Mouse (Mus musculus) liver, embryonic 16.5 days (tissue): Measurements from ENCODE around the gene Smarcc1. TPM values are rescaled to one million over a fixed set of nuclear protein-coding genes. Genes with fewer than 3 reads are reported as not detected.
"Not testable (repeated sequence)": the region's sequence is repeated elsewhere in the genome, so short reads cannot be mapped to it uniquely, and the experiment has no call there.

Source experiments
- ATAC-seq: fragments of 200-750 bp; cut with Nextera tagmentation; 2 replicates; pipeline ENCODE4 v1.8.0; 2017; ENCODE audit warnings: low read depth, mild to moderate bottlenecking, moderate number of reproducible peaks, moderate library complexity
- H3K27ac ChIP-seq: fragments of 300-500 bp; sonication (generic); 2 replicates; pipeline ENCODE4 v1.5.1; 2014; ENCODE audit warnings: mild to moderate bottlenecking, low read length
- H3K27me3 ChIP-seq: fragments of 300-500 bp; sonication (generic); 2 replicates; pipeline ENCODE4 v1.6.1; 2014; ENCODE audit warnings: low read depth, low read length, mixed read lengths; ENCODE audit not compliant: control insufficient read depth, insufficient read depth
- H3K36me3 ChIP-seq: fragments of 300-500 bp; sonication (generic); 2 replicates; pipeline ENCODE4 v1.6.1; 2014; ENCODE audit warnings: mild to moderate bottlenecking; ENCODE audit not compliant: control insufficient read depth, insufficient read depth
- H3K4me1 ChIP-seq: fragments of 300-500 bp; sonication (generic); 2 replicates; pipeline ENCODE4 v1.6.1; 2014; ENCODE audit warnings: low read depth, low read length, mixed read lengths; ENCODE audit not compliant: control insufficient read depth
- H3K4me2 ChIP-seq: fragments of 300-500 bp; sonication (generic); 2 replicates; pipeline ENCODE4 v1.6.1; 2014; ENCODE audit warnings: low read depth, low read length, mixed read lengths
- H3K4me3 ChIP-seq: fragments of 300-500 bp; sonication (generic); 2 replicates; pipeline ENCODE4 v1.5.1; 2014; ENCODE audit warnings: low read depth, mild to moderate bottlenecking, low read length
- H3K9ac ChIP-seq: fragments of 300-500 bp; sonication (generic); 2 replicates; pipeline ENCODE4 v1.6.1; 2014; ENCODE audit warnings: low read depth, low read length
- H3K9me3 ChIP-seq: fragments of 300-500 bp; sonication (generic); replicated peaks from 2 replicates; pipeline ENCODE4 v1.6.1; 2016; ENCODE audit warnings: low read length; ENCODE audit not compliant: control insufficient read depth
- WGBS: fragments of 180-500 bp; shearing (Covaris S2); extraction: QIAGEN DNeasy Blood & Tissue Kit; methylation state at CpG from one replicate; pipeline ENCODE4 v1.1.7; 2014; ENCODE audit not compliant: insufficient replicate concordance; 5-methylcytosine and 5-hydroxymethylcytosine counted together
- polyA plus RNA-seq: library from polyadenylated mRNA; unstranded; fragments of >200 nt; fragmentation: Nextera tagmentation; extraction: Ambion mirVana; gene quantifications from 2 replicates; pipeline ENCODE4 v1.2.1, GENCODE M21; 2015

The Smarcc1 gene
- polyA plus RNA-seq, 1 experiment from 2014 or later = 25.7 TPM

DNA sequence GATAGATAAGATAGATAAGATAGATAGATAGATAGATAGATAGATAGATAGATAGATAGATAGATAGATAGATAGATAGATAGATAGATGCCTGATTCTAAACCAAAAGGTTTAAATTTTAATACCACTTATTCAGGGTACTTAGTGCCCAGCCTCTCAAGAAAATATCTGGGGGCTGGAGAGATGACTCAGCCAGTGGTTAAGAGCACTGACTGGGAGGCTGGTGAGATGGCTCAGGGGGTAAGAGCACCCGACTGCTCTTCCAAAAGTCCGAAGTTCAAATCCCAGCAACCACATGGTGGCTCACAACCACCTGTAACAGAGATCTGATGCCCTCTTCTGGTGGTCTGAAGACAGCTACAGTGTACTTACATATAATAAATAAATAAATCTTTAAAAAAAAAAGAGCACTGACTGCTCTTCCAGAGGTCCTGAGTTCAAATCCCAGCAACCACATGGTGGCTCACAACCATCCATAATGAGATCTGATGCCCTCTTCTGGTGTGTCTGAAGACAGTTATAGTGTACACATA lies 6.6 kb downstream of the Smarcc1 start:
- H3K9ac ChIP-seq, ATAC-seq, H3K4me2 ChIP-seq, H3K4me1 ChIP-seq, H3K27ac ChIP-seq, H3K27me3 ChIP-seq, H3K4me3 ChIP-seq, H3K36me3 ChIP-seq, H3K9me3 ChIP-seq: not testable (repeated sequence)
- WGBS = 37% methylated on average over 2 of the region's 2 CpGs

DNA sequence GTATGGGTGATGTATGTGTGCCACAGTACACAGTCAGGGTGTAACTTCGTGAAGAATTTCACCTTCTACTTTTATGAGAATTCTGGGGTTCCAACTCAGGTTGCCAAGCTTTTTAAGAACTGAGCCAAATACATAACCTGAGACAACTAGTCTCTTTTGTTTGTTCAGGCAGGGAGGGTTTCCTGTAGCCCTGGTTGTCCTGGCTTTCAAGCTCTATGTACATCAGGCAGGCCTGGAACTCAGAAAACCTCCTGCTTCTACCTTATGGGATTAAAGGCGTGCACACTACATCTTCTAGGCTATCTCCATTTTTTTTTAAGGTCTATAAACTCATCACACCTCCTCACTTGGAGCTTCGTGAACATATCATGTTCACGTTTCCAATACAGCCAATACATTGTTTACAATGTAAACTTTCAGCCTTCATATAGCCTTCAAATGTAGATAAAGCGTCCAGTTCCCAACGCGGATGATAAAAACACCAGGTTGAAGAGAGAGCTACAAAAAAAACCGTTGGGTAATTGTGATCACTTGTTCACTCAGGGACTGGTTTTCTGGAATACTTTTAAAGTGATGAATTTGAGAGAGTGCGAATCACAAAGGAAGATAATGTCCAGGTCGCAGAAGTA lies 13.5 kb downstream of the Smarcc1 start:
- H3K27me3 ChIP-seq = no peaks in the 10 kb centered on the region
- H3K4me2 ChIP-seq = peak overlapping the region; percentile 87
- H3K27ac ChIP-seq = peak overlapping the region; percentile 98
- no peaks in the 10 kb centered on the region for H3K36me3 ChIP-seq
- H3K4me1 ChIP-seq = peaks cover 26% of the 10 kb centered on the region
- peak overlapping the region; percentile 83 for H3K4me3 ChIP-seq
- no peaks in the 10 kb centered on the region for H3K9me3 ChIP-seq
- H3K9ac ChIP-seq = peak overlapping the region; percentile 73
- WGBS = 12% methylated on average over 10 of the region's 10 CpGs
- no peak for ATAC-seq

DNA sequence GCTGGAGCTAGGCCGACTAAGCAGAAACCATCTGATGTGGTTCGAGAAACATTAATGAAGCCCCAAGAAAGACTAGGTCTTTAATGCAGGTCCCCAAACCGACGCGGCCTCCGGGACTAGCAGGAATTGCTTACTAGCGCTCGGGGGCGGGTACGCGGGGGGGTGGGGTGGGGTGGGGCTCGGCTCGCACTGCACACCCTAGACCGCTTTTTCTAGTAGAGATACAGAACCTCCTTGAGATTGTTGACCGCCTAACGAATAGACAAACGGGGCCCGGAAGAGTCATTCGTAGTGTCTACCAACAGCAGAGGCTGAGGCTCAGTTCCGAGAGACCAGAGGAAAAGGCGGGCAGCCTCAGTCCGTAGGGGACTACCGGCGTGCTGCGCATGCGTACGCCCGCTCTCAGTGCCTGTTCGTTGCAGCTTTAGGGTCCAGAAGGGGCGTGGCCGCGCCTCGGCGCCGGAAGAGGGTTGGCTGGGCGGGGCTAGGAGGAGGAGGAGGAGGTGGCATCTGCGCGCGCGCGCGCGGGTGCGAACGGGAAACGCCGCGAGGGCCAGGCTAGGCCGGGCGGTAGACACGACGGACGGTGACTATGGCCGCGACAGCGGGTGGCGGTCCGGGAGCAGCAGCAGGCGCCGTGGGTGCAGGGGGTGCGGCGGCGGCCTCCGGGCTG lies 14.2 kb downstream of the Smarcc1 start:
- Histone ChIP-seq H3K27ac (peak overlapping the region; percentile 98), H3K4me3 (peak overlapping the region; percentile 83), H3K9me3 (no peaks in the 10 kb centered on the region), H3K27me3 (no peaks in the 10 kb centered on the region), H3K4me1 (peaks cover 26% of the 10 kb centered on the region), H3K4me2 (peak overlapping the region; percentile 99), H3K36me3 (no peaks in the 10 kb centered on the region), H3K9ac (peak overlapping the region; percentile 87)
- ATAC-seq = peak; percentile 94
- WGBS = under 1% methylated on average over 64 of the region's 64 CpGs

DNA sequence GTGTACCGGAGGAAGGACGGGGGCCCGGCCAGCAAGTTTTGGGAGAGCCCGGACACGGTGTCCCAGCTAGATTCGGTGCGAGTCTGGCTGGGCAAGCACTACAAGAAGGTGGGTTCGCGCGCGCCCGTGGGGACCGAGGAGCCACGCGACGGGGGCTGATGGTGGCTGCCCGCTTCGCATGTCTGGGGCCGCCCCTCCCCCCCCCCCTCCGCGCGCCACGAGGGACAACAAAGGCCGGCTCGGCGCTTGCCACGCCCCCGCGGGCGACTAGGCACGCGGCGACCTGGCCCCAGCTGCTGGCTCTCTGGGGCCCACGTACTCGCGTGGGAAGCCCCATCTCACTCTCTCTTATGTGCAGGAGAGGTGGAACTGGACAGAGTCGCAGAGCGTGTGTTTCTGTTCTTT lies 14.7 kb downstream of the Smarcc1 start:
- Histone ChIP-seq H3K4me1 (peaks cover 26% of the 10 kb centered on the region), H3K4me3 (peak overlapping the region; percentile 83), H3K36me3 (no peaks in the 10 kb centered on the region), H3K9ac (peak overlapping the region; percentile 87), H3K27ac (peak overlapping the region; percentile 79), H3K9me3 (no peaks in the 10 kb centered on the region), H3K27me3 (no peaks in the 10 kb centered on the region), H3K4me2 (peak overlapping the region; percentile 99)
- peak; percentile 50 for ATAC-seq
- 0% methylated on average over 31 of the region's 38 CpGs for WGBS

DNA sequence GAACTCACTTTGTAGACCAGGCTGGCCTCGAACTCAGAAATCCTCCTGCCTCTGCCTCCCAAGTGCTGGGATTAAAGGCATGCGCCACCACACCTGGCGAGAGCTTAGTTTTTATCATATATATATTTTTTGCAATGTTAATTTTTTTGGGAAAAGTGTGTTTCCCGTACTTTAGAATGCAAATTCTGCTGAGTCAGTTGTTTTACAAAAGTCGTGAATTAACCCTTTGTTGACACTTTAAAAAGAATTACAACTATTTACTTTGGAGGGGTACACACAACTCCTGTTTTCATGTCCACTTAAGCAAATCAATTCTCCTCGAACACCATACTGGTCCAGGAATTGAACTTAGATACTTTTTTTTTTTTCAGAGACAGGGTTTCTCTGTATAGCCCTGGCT lies 15.4 kb downstream of the Smarcc1 start:
- H3K4me1 ChIP-seq = peaks cover 26% of the 10 kb centered on the region
- H3K36me3 ChIP-seq = no peaks in the 10 kb centered on the region
- H3K27me3 ChIP-seq = no peaks in the 10 kb centered on the region
- no peaks in the 10 kb centered on the region for H3K9me3 ChIP-seq
- no peak overlapping the region for H3K27ac ChIP-seq
- peak overlapping the region; percentile 83 for H3K4me3 ChIP-seq
- no peak for ATAC-seq
- peak overlapping the region; percentile 99 for H3K4me2 ChIP-seq
- 29% methylated on average over 6 of the region's 6 CpGs for WGBS
- H3K9ac ChIP-seq = peak overlapping the region; percentile 87; the same call in 1 of the 2 replicates

DNA sequence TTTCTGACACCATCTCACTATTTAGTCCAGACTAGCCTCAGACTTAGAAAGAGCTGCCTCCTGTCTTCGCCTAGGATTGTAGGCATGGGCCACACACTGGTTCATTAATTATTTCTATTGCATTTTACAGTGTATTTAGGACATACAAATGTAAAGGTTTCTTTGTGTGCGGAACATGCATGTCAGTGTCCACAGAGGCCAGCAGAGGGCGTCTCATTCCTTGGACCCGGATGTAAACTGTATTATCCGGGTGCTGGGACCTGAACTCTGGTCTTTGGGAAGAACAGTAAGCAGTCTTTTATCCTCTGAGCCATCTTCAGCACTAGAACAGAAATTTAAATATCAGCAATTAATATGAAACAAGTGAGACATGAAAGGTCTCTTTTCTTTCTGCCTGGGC lies 16.7 kb downstream of the Smarcc1 start:
- H3K9me3 ChIP-seq = no peaks in the 10 kb centered on the region
- no peak overlapping the region; the same call in 1 of the 2 replicates for H3K27ac ChIP-seq
- peak overlapping the region; percentile 99; the same call in 1 of the 2 replicates for H3K4me2 ChIP-seq
- no peak overlapping the region for H3K4me3 ChIP-seq
- ATAC-seq = no peak
- H3K36me3 ChIP-seq = no peaks in the 10 kb centered on the region
- peaks cover 26% of the 10 kb centered on the region for H3K4me1 ChIP-seq
- WGBS = 66% methylated on average over 5 of the region's 5 CpGs
- no peaks in the 10 kb centered on the region for H3K27me3 ChIP-seq
- no peak overlapping the region for H3K9ac ChIP-seq

DNA sequence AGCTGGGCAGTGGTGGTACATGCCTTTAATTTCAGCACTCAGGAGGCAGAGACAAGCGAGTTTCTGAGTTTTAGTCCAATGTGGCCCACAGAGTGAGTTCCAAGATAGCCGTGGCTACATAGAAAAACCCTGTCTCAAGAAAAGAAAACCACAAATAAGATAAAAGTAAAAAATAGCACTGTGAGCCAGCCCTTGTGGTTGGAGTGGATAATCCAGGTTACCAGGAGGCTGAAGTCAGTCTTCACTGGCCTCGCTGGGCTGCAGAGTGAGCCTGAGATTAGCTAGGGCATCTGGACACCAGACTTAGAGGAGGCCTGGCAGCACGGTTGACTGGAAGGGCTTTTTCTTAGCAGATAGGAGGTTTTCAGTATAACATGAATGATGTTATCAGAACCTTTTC lies 21.6 kb downstream of the Smarcc1 start:
- Histone ChIP-seq H3K4me3 (no peak overlapping the region), H3K27ac (no peak overlapping the region), H3K36me3 (peaks cover 4% of the 10 kb centered on the region), H3K27me3 (no peaks in the 10 kb centered on the region), H3K9me3 (no peaks in the 10 kb centered on the region), H3K9ac (no peak overlapping the region), H3K4me1 (peaks cover 2% of the 10 kb centered on the region), H3K4me2 (no peak overlapping the region)
- WGBS = 22% methylated on average over 4 of the region's 4 CpGs
- ATAC-seq = 0 out of 2 replicates have a peak, but pooled peaks have one; percentile 35

DNA sequence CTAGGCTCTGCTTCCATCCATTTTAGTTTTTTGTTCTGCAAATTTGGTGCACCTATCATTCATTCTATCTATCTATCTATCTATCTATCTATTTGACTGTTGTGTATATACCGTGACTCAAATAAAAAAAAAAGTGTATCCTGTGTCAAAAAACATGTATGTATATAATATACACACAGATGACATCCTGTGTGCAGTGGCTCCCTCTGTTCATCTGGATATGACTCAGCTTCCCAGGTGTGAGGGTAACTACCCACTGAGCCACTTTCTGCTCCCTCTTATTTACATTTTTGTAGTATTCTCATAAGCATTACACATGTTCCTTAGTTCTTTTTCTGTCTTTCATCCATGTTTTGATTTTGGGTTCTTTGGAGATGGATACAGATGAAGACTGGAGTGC lies 24.6 kb downstream of the Smarcc1 start:
- H3K4me1 ChIP-seq = no peaks in the 10 kb centered on the region; the same call in 1 of the 2 replicates
- no peak for ATAC-seq
- H3K27ac ChIP-seq = no peak overlapping the region
- H3K9ac ChIP-seq = no peak overlapping the region
- H3K27me3 ChIP-seq = no peaks in the 10 kb centered on the region
- H3K36me3 ChIP-seq = peaks cover 4% of the 10 kb centered on the region
- H3K4me2 ChIP-seq = no peak overlapping the region
- WGBS = 84% methylated on average over 1 of the region's 1 CpGs
- no peak overlapping the region for H3K4me3 ChIP-seq
- H3K9me3 ChIP-seq = no peaks in the 10 kb centered on the region

DNA sequence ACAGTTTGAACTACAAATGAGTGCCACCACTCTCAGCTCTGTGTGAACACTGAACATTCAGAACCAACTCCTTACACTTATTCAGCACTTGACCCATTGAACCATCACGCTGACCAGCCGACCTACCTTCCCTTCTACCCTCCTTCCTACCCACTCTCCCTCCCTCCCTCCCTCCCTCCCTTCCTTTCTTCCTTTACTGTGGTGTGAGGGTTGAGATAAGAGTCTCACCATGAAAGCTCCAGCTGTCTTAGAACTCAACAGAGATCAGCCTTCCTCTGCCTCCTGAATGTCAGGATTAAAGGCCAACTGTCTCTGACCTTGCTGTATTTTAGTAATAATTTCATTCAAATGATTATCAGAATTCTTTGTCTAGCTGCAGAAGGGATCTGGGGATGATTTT lies 31.1 kb downstream of the Smarcc1 start:
- no peak overlapping the region for H3K4me2 ChIP-seq
- H3K4me3 ChIP-seq = no peak overlapping the region
- WGBS = 22% methylated on average over 2 of the region's 2 CpGs
- H3K9ac ChIP-seq = no peak overlapping the region
- H3K9me3 ChIP-seq = no peaks in the 10 kb centered on the region
- peaks cover 6% of the 10 kb centered on the region for H3K4me1 ChIP-seq
- peaks cover 11% of the 10 kb centered on the region for H3K36me3 ChIP-seq
- ATAC-seq = peak; percentile 45; the same call in 1 of the 2 replicates
- no peak overlapping the region for H3K27ac ChIP-seq
- H3K27me3 ChIP-seq = no peaks in the 10 kb centered on the region
